Mouse (Mus musculus): ENCODE measurements around the gene Ucp1.
A peak's percentile ranks its signal among the peaks of the same experiment; 100 is the strongest.

Ucp1 gene

DNA sequence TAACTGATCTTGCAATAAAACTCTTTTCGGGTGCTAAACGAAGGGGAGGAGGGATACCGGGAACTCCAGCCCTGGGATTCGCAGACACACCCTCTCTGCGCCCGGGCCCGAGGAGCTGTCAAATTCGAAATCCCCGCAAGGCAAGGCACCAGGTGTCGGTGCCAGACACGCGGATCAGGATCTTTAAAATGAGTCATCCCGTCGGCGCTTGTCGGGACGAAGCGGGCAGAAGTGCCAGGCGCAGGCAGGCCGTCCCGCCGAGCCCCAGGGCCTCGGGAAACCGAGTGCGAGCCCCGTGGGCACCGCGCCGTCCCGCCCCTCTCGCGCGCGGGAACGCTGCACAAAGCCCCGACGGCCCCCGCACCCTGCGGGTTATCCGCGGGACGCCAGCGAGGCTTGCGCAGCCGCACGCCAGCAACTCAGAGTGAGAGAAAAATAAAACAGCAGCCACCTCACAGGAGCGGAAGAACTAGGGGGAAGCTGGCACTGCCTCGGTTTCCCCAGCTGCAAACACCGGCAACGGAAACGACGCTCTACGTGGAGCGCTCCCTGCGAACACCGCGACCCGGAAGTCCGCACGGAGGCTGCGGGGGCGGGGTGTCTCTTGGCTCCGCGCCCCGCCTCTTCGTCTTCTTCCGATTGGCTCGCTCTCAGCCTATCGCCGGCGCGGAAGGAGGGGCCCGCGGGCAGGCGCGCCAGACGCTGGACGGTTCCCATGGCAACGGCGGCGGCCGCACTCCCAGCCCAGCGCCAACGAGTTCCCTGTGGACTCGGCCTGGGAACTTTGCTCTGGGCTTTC lies 41.9 kb downstream of the Ucp1 start, which contains the start of gene Elmod2:
Elmod2 (minus strand) TSS at position 588 of the 799 bp plus-strand sequence.
- DNase-seq (ENCODE audit: low read depth), result peak; percentile 87

DNA sequence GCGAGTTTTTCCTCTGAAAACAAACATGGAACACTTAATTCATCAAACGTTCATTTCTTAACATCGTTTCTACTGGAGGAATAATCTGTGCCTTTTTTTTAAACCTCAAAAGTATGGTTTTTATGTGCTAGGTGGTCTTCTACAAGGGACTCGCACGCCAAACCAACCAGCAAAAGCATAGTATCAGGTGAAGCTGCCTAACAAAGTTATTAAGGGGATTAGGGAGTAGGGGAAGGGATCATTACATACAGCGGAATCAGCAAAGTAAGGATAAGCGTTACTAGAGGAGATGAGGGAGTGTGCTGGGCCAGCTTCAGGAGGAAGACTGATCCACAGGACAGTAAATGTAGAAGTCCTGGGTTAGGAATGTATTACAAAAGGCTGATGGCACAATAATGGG lies 42.7 kb downstream of the Ucp1 start:
- DNase-seq (ENCODE audit: low read depth), result no peak

DNA sequence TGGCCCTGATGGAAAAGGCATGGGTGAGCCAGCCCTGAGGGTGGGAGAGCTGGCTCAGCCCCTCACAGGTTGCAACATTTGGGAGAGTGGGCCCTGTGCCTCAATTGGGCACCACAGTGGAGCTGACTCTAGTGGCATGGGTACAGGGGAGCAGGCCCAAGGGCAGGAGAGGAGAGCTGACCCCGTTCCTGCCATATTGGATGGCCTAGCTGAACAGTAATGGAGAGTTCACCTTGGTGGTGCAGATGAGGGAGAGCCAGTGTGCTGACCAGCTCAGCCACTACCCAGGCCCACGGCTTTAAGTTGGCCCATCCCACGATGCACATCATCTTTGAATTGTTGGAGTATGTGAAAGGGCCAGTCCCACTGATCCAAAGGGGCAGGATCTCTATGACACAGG lies 51.9 kb downstream of the Ucp1 start:
- DNase-seq (ENCODE audit: low read depth), result no peak

DNA sequence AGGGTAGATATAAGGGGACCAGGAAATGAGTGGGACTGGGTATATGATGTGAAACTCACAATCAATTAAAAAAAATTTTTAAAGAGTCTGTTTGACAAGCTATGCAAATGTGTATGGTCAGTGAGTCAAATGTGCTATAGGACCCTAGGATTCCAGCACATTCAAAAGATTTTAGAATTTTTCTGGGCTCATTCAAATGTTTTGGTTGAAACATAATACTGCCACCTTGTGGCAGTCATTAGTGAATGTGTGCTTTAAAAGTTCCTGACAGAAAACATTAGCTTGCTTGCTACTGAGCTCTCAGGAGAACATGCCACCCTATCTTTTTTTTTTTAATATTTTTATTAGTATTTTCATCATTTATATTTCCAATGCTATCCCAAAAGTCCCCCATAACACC lies 52.5 kb downstream of the Ucp1 start:
- DNase-seq (ENCODE audit: low read depth), result no peak
